Mouse (Mus musculus): ENCODE data around the gene Cd68. TPM values are rescaled to one million over a fixed set of nuclear protein-coding genes. Genes with fewer than 3 reads are reported as not detected.
"Not testable (repeated sequence)": the region's sequence is repeated elsewhere in the genome, so short reads cannot be mapped to it uniquely, and the experiment has no call there.

Gene Cd68
- polyA plus RNA-seq, 1 experiment from 2014 or later, result 7.3 TPM

DNA sequence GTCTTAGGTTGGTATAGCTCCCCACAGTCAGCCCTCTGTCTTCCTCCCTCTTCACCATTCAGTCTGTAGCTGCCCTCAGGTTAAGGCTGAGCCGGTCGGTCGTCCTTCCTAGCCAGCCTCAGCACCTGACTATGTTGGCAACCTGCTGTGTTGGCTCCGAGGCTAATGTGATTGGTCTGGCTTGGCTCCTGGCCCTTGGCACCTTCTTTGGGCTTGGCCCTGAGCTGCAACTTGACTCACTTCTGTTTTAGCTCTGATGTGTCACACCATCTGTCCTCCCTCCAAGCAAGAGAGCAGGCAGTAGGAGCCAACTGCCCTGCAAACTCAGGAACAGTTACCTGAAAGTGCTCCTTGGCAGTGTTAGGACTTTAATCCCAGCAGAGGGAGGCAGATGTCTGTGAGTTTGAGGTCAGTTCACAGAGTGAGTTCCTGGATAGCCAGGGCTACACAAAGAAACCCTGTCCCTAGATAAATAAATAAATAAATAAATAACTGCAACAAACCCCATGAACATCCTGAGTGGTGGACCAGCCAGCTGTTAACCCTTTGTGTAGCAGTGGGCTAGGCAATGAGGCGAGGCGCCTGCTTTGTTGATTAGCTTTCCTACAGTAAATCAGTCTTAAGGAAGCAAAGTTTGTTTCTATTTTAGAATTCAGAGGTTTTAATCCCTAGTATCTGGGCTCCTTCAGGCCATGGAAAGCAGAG is 41.0 kb upstream of the Cd68 start:
- no peaks in the 10 kb centered on the region for H3K9me3 ChIP-seq
- H3K4me2 ChIP-seq (replicated peaks), result no peak overlapping the region
- no peak overlapping the region for H3K4me3 ChIP-seq (replicated peaks)
- H3K27me3 ChIP-seq, result no peaks in the 10 kb centered on the region
- no peak overlapping the region for H3K9ac ChIP-seq (replicated peaks)
- H3K4me1 ChIP-seq (replicated peaks), result no peaks in the 10 kb centered on the region
- 51% methylated on average over 6 of the region's 6 CpGs for WGBS
- ATAC-seq, result no peak
- H3K27ac ChIP-seq, result no peak overlapping the region
- no peaks in the 10 kb centered on the region for H3K36me3 ChIP-seq

DNA sequence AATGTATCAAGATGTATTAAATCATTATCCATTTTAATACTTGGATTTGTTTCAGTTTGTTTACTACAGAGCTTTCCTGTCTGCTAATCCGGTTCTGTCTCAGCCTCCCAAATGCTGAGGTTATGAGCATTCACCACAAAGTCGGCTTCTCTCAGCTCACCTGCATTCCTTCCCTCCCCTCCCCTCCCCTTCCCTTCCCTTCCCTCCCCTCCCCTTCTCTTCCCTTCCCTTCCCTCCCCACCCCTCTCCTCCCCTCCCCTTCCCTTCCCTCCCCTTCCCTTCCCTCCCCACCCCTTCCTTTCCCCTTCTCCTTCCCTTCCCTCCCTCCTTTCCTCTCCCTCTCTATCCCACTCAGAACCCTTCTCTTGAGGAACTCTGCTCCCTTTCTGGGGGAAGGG is 38.7 kb upstream of the Cd68 start:
- H3K4me1 ChIP-seq (replicated peaks), result no peaks in the 10 kb centered on the region
- ATAC-seq, result no peak
- H3K4me3 ChIP-seq (replicated peaks), result no peak overlapping the region
- no peaks in the 10 kb centered on the region for H3K36me3 ChIP-seq
- no peak overlapping the region for H3K27ac ChIP-seq
- WGBS, result 62% methylated on average over 2 of the region's 2 CpGs
- no peaks in the 10 kb centered on the region for H3K9me3 ChIP-seq
- no peak overlapping the region for H3K9ac ChIP-seq (replicated peaks)
- H3K4me2 ChIP-seq (replicated peaks), result no peak overlapping the region
- H3K27me3 ChIP-seq, result no peaks in the 10 kb centered on the region

DNA sequence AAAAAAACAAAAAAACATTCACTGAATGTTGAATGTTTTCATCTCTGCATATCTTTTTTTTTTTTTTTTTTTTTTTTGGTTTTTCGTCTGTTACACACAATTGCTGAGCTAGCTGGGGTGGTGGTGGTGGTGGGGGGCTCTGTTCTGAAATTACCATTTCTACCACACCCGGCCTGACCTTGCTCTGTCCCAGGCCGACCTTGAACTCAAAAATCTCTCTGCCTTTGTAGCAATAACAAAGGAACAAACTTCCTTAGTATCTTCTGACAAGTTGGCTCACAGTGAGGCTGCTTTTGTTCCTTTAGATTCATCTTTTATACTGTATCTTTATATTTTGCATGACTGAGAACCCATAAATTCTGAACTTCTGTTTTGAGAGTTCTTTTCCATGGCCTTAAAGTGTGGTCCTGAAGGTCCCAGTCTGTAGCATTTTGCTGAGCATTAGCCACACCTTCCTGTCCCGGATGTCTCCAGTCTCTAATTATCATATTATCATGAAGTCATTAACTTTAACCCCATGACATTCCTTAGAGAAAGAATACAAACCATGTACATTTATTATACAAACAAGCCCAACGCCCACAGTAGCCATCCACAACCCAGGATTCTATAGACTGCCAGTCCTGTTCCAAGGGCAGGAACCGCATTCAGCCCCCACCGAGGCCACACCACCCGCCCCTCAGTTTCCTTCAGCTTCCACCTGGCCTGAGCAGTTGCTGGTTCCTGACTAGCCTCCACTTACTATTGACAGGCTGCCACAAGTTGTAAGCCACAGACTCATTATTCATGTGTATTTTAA is 38.1 kb upstream of the Cd68 start:
- Histone ChIP-seq H3K4me2 (replicated peaks) (no peak overlapping the region), H3K9ac (replicated peaks) (no peak overlapping the region), H3K4me1 (replicated peaks) (no peaks in the 10 kb centered on the region), H3K36me3 (no peaks in the 10 kb centered on the region), H3K4me3 (replicated peaks) (no peak overlapping the region), H3K27me3 (no peaks in the 10 kb centered on the region), H3K9me3 (no peaks in the 10 kb centered on the region), H3K27ac (no peak overlapping the region)
- no peak for ATAC-seq
- WGBS, result 74% methylated on average over 8 of the region's 8 CpGs

DNA sequence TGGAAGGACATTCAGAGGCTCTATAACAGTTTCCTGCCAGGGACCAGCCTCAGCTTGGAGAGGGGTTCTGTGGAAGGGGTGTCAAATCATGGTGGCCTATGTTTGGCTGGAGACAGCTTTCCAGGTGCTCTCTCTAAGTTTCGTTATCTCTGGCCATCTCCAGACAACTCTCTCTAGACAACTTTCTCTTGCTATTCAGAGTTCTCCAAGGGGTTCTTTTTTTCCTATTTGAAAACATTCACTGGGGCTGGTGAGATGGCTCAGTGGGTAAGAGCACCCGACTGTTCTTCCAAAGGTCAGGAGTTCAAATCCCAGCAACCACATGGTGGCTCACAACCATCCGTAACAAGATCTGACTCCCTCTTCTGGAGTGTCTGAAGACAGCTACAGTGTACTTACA is 37.4 kb upstream of the Cd68 start:
- H3K9me3 ChIP-seq; ATAC-seq; H3K4me3 ChIP-seq (replicated peaks); H3K4me1 ChIP-seq (replicated peaks); H3K36me3 ChIP-seq; H3K9ac ChIP-seq (replicated peaks); H3K27ac ChIP-seq; H3K27me3 ChIP-seq; H3K4me2 ChIP-seq (replicated peaks): not testable (repeated sequence)
- WGBS, result 78% methylated on average over 3 of the region's 3 CpGs

DNA sequence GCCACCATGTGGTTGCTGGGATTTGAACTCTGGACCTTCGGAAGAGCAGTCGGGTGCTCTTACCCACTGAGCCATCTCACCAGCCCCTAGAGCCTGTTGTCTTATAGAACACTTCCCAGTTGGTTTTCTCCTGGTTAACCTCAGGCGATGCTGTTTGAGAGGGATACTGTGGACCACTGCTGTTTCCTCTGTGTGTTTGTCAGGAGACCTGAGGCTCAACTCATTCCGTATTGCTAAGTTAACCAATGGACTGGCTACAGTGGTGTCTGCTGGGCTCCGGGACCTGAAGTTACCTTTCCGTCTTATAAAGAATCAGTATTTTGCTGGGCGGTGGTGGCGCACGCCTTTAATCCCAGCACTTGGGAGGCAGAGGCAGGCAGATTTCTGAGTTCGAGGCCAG is 36.9 kb upstream of the Cd68 start:
- not testable (repeated sequence) for H3K4me1 ChIP-seq (replicated peaks); H3K27ac ChIP-seq; H3K4me2 ChIP-seq (replicated peaks); H3K9ac ChIP-seq (replicated peaks); H3K36me3 ChIP-seq; H3K4me3 ChIP-seq (replicated peaks); ATAC-seq; H3K9me3 ChIP-seq; H3K27me3 ChIP-seq
- 94% methylated on average over 10 of the region's 10 CpGs for WGBS

DNA sequence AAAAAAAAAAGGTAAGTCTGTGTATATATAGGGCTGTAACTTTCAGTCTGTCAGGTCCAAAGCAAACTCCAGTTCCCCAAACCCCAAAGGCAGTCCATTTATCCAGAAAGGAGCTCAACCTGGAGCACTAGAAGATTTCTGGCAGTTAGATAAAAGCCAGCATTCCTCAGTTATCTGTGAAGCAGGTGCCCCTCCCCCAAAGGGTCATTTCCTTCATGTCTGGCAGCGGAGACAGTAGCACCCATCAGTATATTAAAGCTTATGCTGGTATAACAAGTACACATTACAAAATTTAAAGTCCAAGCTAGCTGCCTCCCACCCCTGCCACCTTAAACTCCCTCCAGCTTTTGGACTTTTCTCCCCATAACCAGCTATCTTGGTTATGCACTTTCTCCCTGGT is 33.6 kb upstream of the Cd68 start:
- Histone ChIP-seq H3K9ac (replicated peaks) (no peak overlapping the region), H3K4me3 (replicated peaks) (no peak overlapping the region), H3K36me3 (no peaks in the 10 kb centered on the region), H3K9me3 (no peaks in the 10 kb centered on the region), H3K4me1 (replicated peaks) (peaks cover 13% of the 10 kb centered on the region), H3K4me2 (replicated peaks) (no peak overlapping the region), H3K27me3 (0 out of 2 replicates have a peak, but pooled peaks cover 8% of the 10 kb centered on the region), H3K27ac (no peak overlapping the region)
- 79% methylated on average over 1 of the region's 1 CpGs for WGBS
- ATAC-seq, result no peak

DNA sequence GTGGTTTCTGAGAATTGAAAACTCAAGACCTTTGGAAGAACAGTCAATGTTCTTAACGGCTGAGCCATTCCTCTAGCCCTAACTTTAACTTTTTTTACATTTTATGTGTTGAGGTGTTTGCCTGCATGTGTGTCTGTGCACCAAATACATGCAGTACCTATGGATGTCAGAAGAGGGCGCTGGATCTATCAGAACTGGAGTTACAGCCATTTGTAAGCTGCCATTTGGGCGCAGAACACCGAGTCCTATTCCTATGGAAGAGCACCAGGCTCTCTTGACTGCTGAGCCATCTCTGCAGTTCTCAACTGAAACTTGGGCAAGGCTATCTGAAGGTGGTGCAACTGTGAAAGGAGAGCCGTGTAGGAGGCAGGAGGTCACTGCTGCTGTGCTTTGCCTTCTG is 32.6 kb upstream of the Cd68 start:
- no peak overlapping the region for H3K4me3 ChIP-seq (replicated peaks)
- H3K27me3 ChIP-seq, result 0 out of 2 replicates have a peak, but pooled peaks cover 8% of the 10 kb centered on the region
- peaks cover 13% of the 10 kb centered on the region for H3K4me1 ChIP-seq (replicated peaks)
- H3K9me3 ChIP-seq, result no peaks in the 10 kb centered on the region
- H3K9ac ChIP-seq (replicated peaks), result no peak overlapping the region
- H3K27ac ChIP-seq, result no peak overlapping the region
- ATAC-seq, result no peak
- WGBS, result 74% methylated on average over 5 of the region's 5 CpGs
- H3K36me3 ChIP-seq, result no peaks in the 10 kb centered on the region
- H3K4me2 ChIP-seq (replicated peaks), result no peak overlapping the region

DNA sequence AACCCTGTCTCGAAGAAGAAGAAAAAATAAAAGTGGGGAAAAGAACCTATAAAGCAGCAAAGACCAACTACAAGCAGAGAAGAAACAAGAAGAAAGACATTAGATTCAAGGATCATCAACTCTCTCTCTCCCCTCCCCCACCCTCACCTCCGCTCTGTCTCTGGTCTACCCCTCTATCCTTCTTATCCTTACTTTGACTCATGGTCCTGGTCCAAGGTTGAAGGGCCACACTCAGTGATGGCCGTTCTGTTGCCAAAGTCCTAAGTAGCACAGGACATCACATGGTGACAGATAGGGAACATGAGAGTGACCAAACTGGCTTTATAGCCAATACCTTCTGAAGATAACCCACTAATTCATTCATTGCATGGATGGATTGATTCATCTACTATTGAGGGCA is 31.4 kb upstream of the Cd68 start:
- ATAC-seq, result no peak
- 90% methylated on average over 3 of the region's 3 CpGs for WGBS

DNA sequence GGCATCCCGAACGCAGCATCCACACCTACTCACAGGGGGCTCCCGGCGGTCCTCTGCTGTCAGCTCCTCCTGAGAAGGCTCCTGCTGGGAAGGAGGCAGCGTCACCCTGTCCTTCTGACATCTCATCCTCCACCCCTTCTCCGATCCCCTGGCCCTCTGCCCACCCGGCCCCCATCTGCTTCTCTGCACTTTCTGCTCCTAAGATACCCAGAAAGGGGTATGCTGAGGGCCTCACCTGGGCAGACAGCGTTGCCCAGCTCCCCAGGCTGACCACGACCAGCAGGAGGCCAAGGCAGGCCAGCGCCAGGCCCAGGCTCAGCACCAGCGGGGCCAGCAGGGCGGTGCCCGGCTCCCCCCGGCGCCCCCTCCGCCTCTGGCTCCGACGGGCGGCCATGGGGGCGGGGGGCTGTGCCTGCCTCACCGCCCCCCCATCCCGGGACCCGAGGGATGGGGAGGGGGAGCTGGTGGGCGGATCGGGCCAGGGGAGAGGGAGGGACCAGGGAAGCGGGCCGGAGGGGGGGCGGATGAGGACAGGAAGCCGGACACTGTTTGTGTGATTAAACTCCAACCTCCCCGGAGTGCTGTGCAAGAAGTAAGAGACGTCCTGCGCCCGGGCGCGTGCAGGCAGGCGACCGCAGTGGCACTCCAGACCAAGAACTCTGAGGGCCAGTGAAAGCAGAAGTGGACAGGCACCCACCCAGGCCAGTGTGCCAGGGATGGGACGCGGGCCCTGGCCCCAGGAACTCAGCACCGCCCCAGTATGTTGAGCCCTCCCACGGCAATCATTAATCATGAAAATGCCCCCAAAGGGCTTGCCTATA is 29.6 kb upstream of the Cd68 start, which contains the start of the genes Tnfsf12 and Tnfsfm13:
Gene Tnfsf12 (minus strand): TSS at position 489 of the 821 bp plus-strand sequence.
Gene Tnfsfm13 (minus strand): TSS at position 738 of the 821 bp plus-strand sequence.
- no peaks in the 10 kb centered on the region for H3K9me3 ChIP-seq
- ATAC-seq, result 0 out of 2 replicates have a peak, but pooled peaks have one; percentile 62
- H3K36me3 ChIP-seq, result no peaks in the 10 kb centered on the region
- WGBS, result 2% methylated on average over 41 of the region's 41 CpGs
- H3K9ac ChIP-seq (replicated peaks), result peak within 1 kb of the TSS; percentile 80
- H3K4me3 ChIP-seq (replicated peaks), result peak within 1 kb of the TSS; percentile 47
- H3K4me2 ChIP-seq (replicated peaks), result peak within 1 kb of the TSS; percentile 89
- no peak within 1 kb of the TSS for H3K27ac ChIP-seq
- peaks cover 18% of the 10 kb centered on the region for H3K4me1 ChIP-seq (replicated peaks)
- 0 out of 2 replicates have a peak, but pooled peaks cover 8% of the 10 kb centered on the region for H3K27me3 ChIP-seq

More for the DNA sequence above, 31.4 kb upstream of the Cd68 start:
- Histone ChIP-seq H3K27ac (no peak overlapping the region), H3K4me3 (replicated peaks) (no peak overlapping the region), H3K36me3 (no peaks in the 10 kb centered on the region), H3K9ac (replicated peaks) (no peak overlapping the region), H3K27me3 (0 out of 2 replicates have a peak, but pooled peaks cover 8% of the 10 kb centered on the region), H3K4me2 (replicated peaks) (no peak overlapping the region), H3K9me3 (no peaks in the 10 kb centered on the region), H3K4me1 (replicated peaks) (peaks cover 18% of the 10 kb centered on the region)

DNA sequence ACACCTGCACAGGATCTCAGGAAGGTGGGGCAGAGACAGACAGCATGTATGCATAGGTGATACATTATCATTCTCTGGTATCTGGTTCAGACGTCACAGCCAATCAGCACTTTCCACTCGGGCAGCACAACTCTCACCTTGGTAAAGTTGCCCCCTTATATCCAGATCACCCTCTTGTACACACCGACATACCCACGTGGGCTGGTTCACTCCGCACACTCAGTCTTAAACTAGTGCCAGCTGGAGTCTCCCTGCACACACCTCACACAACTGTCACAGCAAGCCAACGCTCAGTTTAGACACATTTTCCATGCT is 29.1 kb upstream of the Cd68 start:
- peak overlapping the region; percentile 89 for H3K4me2 ChIP-seq (replicated peaks)
- H3K27me3 ChIP-seq, result 0 out of 2 replicates have a peak, but pooled peaks cover 8% of the 10 kb centered on the region
- peak overlapping the region; percentile 47 for H3K4me3 ChIP-seq (replicated peaks)
- WGBS, result 38% methylated on average over 6 of the region's 6 CpGs
- ATAC-seq, result 0 out of 2 replicates have a peak, but pooled peaks have one; percentile 24
- H3K9me3 ChIP-seq, result no peaks in the 10 kb centered on the region
- H3K36me3 ChIP-seq, result no peaks in the 10 kb centered on the region
- H3K27ac ChIP-seq, result no peak overlapping the region
- peaks cover 18% of the 10 kb centered on the region for H3K4me1 ChIP-seq (replicated peaks)
- peak overlapping the region; percentile 80; the same call in 1 of the 2 replicates for H3K9ac ChIP-seq (replicated peaks)

DNA sequence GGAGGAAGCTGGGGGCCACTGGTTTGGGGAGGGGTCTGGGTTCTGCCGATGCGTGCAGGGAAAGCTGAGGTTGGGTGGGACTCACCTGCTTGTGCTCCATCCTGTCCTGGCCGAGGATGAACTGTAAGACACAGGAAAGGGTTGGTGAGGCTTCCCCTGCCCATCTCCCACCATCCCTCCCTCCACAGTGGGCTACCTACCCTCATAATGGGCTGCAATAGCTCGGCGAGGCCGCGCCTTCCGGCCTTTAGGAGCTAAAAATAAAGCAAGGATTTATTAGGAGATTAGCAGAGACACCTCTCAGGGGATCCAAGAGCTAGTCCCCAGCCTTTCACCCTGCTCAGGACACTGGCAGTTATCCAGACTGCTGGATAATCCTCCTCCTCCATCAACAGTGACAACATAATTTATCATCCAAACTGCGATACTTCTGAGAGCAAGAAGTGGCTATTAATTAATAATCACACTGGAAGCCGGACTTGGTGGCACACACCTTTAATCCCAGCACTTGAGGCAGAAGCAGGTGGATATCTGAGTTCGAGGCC is 27.5 kb upstream of the Cd68 start:
- Histone ChIP-seq H3K4me1 (replicated peaks) (peaks cover 18% of the 10 kb centered on the region), H3K4me3 (replicated peaks) (no peak overlapping the region), H3K36me3 (no peaks in the 10 kb centered on the region), H3K9me3 (no peaks in the 10 kb centered on the region), H3K27ac (no peak overlapping the region), H3K27me3 (0 out of 2 replicates have a peak, but pooled peaks cover 8% of the 10 kb centered on the region), H3K9ac (replicated peaks) (no peak overlapping the region), H3K4me2 (replicated peaks) (no peak overlapping the region)
- WGBS, result 50% methylated on average over 11 of the region's 11 CpGs
- no peak for ATAC-seq

All from midbrain, embryonic 13.5 days (tissue).